Mouse (Mus musculus) B cell, adult 2 months (primary cell): ENCODE data around the gene Prpf31.

Experiments used
- DNase-seq, 2 experiments: peaks; one replicate each; pipeline ENCODE4 v3.0.0; 2022

The Prpf31 gene

GRCm38 (mm10) chr7:3630478-3630815, 662 bp downstream of the Prpf31 start:
- DNase-seq, result no peak

GRCm38 (mm10) chr7:3643412-3643811, 13.6 kb downstream of the Prpf31 start:
- no peak for DNase-seq

- no peak for DNase-seq
Measured at GRCm38 (mm10) chr7:3643843-3644242, 14.1 kb downstream of the Prpf31 start.

GRCm38 (mm10) chr7:3644348-3644671, 14.5 kb downstream of the Prpf31 start:
- peak in 1 of 2 experiments; percentile 96 for DNase-seq

GRCm38 (mm10) chr7:3644672-3645487, 15.1 kb downstream of the Prpf31 start, which contains the start of gene Cnot3:
Cnot3 (plus strand) TSS chr7:3645268.
- DNase-seq, result peak; percentile 95 to 96

GRCm38 (mm10) chr7:3645488-3646025, 15.8 kb downstream of the Prpf31 start:
- DNase-seq, result no peak

- DNase-seq, result no peak
Measured at GRCm38 (mm10) chr7:3646188-3646587, 16.4 kb downstream of the Prpf31 start.

- DNase-seq, result no peak
Measured at GRCm38 (mm10) chr7:3646641-3647040, 16.9 kb downstream of the Prpf31 start.

GRCm38 (mm10) chr7:3656966-3657365, 27.2 kb downstream of the Prpf31 start:
- DNase-seq, result no peak

GRCm38 (mm10) chr7:3658578-3658977, 28.8 kb downstream of the Prpf31 start:
- no peak for DNase-seq

- no peak for DNase-seq
Measured at GRCm38 (mm10) chr7:3664524-3665214, 34.9 kb downstream of the Prpf31 start.

- peak; percentile 90 to 93 for DNase-seq
Measured at GRCm38 (mm10) chr7:3665215-3666114, 35.7 kb downstream of the Prpf31 start, which contains the start of gene Leng1. Leng1 (minus strand) TSS chr7:3665840.

- no peak for DNase-seq
Measured at GRCm38 (mm10) chr7:3666921-3667391, 37.2 kb downstream of the Prpf31 start.

GRCm38 (mm10) chr7:3674507-3675227, 44.9 kb downstream of the Prpf31 start:
- peak; percentile 85 to 86 for DNase-seq

- DNase-seq, result no peak
Measured at GRCm38 (mm10) chr7:3675228-3675548, 45.4 kb downstream of the Prpf31 start.

GRCm38 (mm10) chr7:3676371-3676770, 46.6 kb downstream of the Prpf31 start:
- no peak for DNase-seq

GRCm38 (mm10) chr7:3677342-3677741, 47.6 kb downstream of the Prpf31 start, which contains the start of gene Tmc4:
Tmc4 (minus strand) TSS chr7:3677553.
- DNase-seq, result no peak

GRCm38 (mm10) chr7:3683908-3684550, 54.2 kb downstream of the Prpf31 start:
- no peak for DNase-seq

- DNase-seq, result no peak
Measured at GRCm38 (mm10) chr7:3684698-3685097, 54.9 kb downstream of the Prpf31 start.

GRCm38 (mm10) chr7:3685400-3686187, 55.8 kb downstream of the Prpf31 start:
- DNase-seq, result no peak

- DNase-seq, result no peak
Measured at GRCm38 (mm10) chr7:3691919-3692318, 62.1 kb downstream of the Prpf31 start.
